Mouse (Mus musculus): ENCODE data around the gene Tchp.

Tchp gene

GRCm38 (mm10) chr5:114738707-114739241, 31.2 kb downstream of the Tchp start:
- no peak for DNase-seq (ENCODE audit: low spot score in 2 of 2)

GRCm38 (mm10) chr5:114740595-114740994, 33.0 kb downstream of the Tchp start:
- DNase-seq (ENCODE audit: low spot score in 2 of 2), result no peak

- DNase-seq (ENCODE audit: low spot score in 2 of 2), result no peak
These were observed 35.0 kb downstream of the Tchp start for GRCm38 (mm10) chr5:114742572-114742971.

- DNase-seq (ENCODE audit: low spot score in 2 of 2), result no peak
These were observed 35.6 kb downstream of the Tchp start for GRCm38 (mm10) chr5:114742998-114743696.

DNA sequence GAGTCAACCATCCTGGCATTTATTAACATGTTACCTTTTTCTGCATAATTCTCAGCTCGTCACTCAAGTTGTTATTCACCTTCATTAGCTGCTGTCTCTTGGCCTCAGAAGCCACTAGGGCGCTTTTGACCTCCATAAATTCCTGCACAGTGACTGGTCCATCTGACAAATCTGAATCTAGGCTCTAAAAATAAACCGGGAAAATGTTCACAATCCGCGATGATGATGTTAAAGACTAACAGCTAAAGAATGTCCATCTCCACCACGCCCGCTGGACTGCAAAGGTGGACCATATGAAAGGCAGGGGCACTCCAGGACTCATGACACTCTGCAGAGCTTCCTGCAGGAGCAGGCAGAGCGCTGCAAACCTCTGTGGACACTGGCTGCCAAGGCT, 36.1 kb downstream of the Tchp start:
- DNase-seq (ENCODE audit: low spot score in 2 of 2), result no peak

- no peak for DNase-seq (ENCODE audit: low spot score in 2 of 2)
These were observed 38.0 kb downstream of the Tchp start for GRCm38 (mm10) chr5:114745581-114745980.

GRCm38 (mm10) chr5:114746886-114747285, 39.3 kb downstream of the Tchp start:
- DNase-seq (ENCODE audit: low spot score in 2 of 2), result no peak

DNA sequence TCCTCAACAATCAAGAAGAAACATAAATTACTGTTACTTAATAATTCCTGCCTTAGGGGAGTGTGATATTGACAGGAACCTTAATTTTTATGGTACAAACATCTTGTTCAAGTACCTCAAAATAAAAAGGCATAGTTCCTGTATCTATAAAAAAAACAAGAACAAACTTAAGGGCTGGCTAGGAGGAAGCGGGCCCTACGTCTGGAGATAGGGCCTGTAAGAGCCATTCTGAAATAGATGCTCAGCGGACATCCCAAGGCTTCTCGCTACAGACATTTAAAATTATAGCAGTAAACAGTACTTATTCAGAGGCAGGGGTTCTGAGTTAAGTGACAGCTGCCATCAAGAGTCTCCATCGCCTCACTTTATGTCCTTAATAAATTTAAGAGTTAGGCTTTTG, 40.0 kb downstream of the Tchp start:
- no peak for DNase-seq (ENCODE audit: low spot score in 2 of 2)

- no peak for DNase-seq (ENCODE audit: low spot score in 2 of 2)
These were observed 42.8 kb downstream of the Tchp start for GRCm38 (mm10) chr5:114750325-114750724.

- no peak for DNase-seq (ENCODE audit: low spot score in 2 of 2)
These were observed 44.8 kb downstream of the Tchp start for GRCm38 (mm10) chr5:114752397-114752796.

- DNase-seq (ENCODE audit: low spot score in 2 of 2), result no peak
These were observed 45.8 kb downstream of the Tchp start for GRCm38 (mm10) chr5:114753384-114753783.

DNA sequence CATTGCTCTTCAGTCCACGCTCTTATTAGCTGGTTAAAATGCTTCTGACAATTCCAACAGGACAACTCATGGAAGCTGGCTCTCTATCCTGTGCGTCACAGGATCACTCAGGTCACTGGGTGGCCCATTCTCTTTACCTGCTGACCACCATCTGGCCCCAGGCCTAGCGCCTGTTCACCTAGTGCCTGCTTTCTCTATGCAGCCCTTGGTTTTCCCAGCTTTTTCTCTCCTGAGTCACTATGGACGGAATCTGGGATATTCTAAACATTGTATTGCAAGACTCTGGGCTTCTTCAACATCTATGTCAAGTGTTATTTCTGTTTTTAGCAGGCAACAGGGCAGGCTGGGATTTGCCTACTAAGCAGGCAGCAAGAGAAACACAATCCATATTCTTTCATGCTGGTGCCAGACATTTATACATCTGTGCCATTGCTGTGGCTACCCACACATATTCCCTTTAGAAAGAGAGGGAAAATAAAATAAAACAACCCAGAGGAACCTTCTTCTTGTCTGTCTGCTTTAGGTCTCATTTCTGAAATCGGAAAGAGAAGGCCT, 52.1 kb downstream of the Tchp start:
- DNase-seq (ENCODE audit: low spot score in 2 of 2), result no peak

GRCm38 (mm10) chr5:114761980-114762379, 54.4 kb downstream of the Tchp start:
- no peak for DNase-seq (ENCODE audit: low spot score in 2 of 2)

DNA sequence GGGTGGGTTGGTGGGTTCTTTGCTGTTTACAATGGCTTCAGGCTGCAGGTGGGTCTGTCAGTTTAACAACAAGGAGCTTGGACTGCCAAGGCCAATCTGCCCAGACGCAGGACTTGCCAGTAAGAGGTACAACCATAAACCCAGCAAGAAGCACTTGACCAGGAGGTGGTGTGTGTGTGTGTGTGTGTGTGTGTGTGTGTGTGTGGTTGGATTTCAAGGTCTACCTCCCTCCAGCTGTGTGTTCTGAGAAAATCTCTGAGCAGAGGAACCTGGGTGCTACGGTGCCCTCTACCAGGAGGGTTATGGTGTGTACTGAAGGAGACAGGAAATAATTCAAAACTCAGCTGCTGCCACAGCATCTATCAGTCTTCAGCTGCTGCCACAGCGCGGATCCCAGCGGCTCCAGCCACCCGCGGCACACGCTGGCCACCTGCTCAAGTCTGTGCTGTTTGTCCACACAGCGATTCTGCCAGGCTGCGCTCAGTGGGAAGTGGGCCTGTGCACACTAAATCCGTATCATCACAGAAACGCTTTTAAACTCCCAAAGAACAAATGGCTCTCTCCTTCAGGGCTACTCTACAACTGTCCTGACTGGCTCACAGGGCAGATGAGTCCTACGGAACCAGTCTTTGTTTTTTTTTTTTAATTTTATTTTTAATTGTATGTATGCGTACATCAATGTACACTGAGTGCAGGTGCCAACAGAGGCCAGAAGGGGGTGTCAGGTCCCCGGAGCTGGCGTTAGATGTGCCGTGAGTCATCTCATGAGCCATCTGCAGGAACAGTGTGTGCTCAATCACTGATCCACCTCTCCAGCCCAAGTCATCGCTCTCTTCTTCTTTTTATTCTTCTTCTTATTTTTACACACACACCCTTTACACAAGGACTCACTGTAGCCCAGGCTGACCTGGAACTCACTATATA, 57.5 kb downstream of the Tchp start:
- no peak for DNase-seq (ENCODE audit: low spot score in 2 of 2)

GRCm38 (mm10) chr5:114766686-114767085, 59.1 kb downstream of the Tchp start:
- DNase-seq (ENCODE audit: low spot score in 2 of 2), result no peak

- DNase-seq (ENCODE audit: low spot score in 2 of 2), result no peak
These were observed 59.6 kb downstream of the Tchp start for GRCm38 (mm10) chr5:114767185-114767584.

DNA sequence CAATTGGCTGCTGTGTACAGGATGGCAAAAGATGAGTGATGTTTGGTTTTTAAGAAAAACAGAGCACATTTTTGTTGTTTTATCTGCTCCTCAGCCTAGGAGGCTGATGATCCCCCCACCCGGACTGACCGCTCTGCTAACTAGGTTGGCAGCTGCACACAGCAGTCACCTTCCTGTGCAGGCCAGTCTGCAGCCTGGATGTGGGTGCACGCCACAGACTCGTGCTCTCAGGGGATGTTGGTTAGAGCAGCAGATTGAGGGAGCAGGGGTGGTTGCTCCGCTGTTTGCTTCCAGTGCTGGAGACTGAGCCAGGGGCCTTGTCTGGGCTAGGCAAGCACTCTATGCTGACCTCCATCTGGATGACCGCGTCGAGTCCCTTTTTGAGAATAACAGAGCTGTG, 62.2 kb downstream of the Tchp start:
- no peak for DNase-seq (ENCODE audit: low spot score in 2 of 2)

DNA sequence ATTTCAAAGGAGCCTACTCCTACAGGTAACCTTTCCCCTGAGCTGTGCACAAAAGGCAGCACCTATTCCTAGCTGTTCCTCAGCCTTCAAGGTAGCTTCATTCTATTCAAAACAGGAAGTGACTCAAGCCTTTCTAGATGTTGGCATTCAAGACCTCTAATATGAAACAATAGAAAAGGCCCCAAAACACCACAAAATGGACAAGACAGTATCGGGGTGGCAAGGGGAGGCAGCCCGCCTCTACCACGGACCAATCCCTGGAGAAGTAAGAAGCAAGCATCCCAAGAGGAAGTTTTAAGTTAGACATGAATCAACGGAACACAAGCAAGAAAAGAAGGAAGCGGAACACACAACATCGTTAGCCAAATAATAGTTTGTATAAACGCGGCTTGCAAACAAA, 64.2 kb downstream of the Tchp start:
- DNase-seq (ENCODE audit: low spot score in 2 of 2), result peak in 1 of 2 experiments; percentile 16
